Mouse (Mus musculus) yolk sac, embryonic 10.5 days (tissue): ENCODE measurements at regions not wholly inside any gene's neighbourhood (a gene's known extent, or its start where the extent isn't known, plus 50 kb on each side); places are given as distances from the start of the nearest gene placed in this dataset.

ENCODE experiments used
- DNase-seq: peaks from one replicate; pipeline ENCODE4 v3.0.0-alpha.2; 2017; ENCODE audit warnings: low spot score

DNA sequence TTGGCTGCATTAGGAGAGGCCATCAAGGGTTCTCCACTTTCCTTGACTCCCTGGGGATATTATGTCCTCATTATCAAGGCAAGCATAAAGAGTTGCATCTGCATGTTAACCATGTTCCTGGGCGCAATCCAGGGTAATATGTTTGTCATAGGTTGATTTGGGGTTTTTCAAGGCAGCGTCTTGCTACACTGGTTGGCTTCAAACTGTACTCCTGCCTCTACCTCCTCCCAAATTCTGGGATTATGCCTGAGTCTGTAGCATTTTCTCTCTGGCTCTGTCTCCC is 65.1 kb upstream of the Med13l start:
- DNase-seq: no peak

DNA sequence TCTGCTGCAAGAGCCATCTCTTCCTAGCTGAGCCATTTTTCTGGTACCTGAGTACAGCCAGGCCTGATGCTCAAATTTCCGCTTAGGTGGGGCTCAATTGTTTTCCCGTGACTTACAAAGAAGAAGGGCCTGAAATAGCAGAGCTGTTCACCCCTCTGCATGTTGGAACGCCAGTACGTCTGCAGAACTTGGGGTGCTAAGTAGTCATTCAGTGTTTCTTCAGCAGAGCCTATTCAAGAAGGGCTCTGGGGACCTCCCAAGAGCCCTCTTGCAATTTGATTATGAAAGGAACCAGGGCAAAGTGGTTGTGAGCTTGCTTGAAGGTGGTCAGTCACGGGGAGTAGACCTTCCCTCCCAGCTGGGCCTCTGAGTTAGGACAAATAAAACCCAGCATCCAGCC is 58.9 kb upstream of the Med13l start:
- no peak for DNase-seq

DNA sequence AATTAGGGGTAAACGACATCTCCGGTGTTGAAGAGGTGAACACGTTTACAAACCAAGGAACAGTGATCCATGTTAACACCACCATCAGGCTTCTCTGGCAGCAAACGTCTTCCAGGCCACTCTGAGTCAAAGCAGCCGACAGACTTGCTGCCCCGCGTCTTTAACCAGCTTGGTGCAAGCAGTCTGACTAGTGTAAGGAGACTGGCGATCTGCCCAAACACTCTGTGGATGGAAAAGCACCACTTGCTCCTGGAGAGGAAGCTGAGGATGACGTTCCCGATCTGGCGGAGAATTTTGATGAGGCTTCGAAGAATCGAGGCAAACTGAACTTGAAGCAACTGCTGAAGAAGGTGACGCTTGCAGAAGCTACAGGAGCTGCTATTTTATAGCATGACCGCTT is 57.5 kb upstream of the Med13l start:
- no peak for DNase-seq

- peak; percentile 58 for DNase-seq
These were observed 56.3 kb upstream of the Med13l start for GRCm38 (mm10) chr5:118504170-118504569.

- no peak for DNase-seq
These were observed 55.6 kb upstream of the Med13l start for GRCm38 (mm10) chr5:118504926-118505325.

DNA sequence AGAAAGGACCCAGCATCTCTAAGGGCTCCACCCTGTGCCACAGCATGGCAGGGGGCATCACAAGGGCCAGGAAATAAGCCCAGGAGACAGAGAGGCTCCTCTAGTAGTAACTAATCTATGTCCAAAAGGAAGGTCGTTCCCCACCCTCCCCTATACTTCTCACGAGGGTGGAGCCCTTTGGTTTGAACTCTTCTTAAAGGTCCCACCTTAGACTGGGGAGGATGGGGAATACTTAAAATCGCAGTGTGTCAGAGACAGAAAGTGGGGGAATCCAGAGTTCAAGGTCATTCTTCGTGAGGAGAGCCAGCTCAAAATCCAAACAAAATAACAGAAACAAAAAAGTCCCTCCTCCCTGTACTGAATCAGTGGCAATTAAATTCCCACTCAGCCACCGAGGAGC is 50.6 kb upstream of the Med13l start:
- no peak for DNase-seq
